Mouse (Mus musculus) induced T-regulatory cell, adult 2 months (primary cell): ENCODE measurements at regions not wholly inside any gene's neighbourhood (a gene's known extent, or its start where the extent isn't known, plus 50 kb on each side); places are given as distances from the start of the nearest gene placed in this dataset.

ENCODE experiments used
- DNase-seq: peaks from one replicate; pipeline ENCODE4 v3.0.0-alpha.2; 2012; ENCODE audit warnings: low read depth

GRCm38 (mm10) chr10:95085688-95086268, 141.1 kb upstream of the Plxnc1 start:
- DNase-seq = peak; percentile 51

GRCm38 (mm10) chr10:95083341-95084148, 138.9 kb upstream of the Plxnc1 start:
- DNase-seq = peak; percentile 30

GRCm38 (mm10) chr10:95082634-95083033, 138.0 kb upstream of the Plxnc1 start:
- no peak for DNase-seq

- no peak for DNase-seq
Measured at GRCm38 (mm10) chr10:95079979-95080378, 135.3 kb upstream of the Plxnc1 start.

GRCm38 (mm10) chr10:95076421-95076820, 131.8 kb upstream of the Plxnc1 start:
- DNase-seq = peak; percentile 46

- DNase-seq = no peak
Measured at GRCm38 (mm10) chr10:95075897-95076296, 131.3 kb upstream of the Plxnc1 start.

GRCm38 (mm10) chr10:95074959-95075590, 130.4 kb upstream of the Plxnc1 start:
- DNase-seq = no peak

- DNase-seq = peak; percentile 35
Measured at GRCm38 (mm10) chr10:95074381-95074780, 129.7 kb upstream of the Plxnc1 start.

- no peak for DNase-seq
Measured at GRCm38 (mm10) chr10:95067971-95068370, 123.3 kb upstream of the Plxnc1 start.

GRCm38 (mm10) chr10:95066774-95067173, 122.1 kb upstream of the Plxnc1 start:
- DNase-seq = peak; percentile 27

GRCm38 (mm10) chr10:95059486-95060091, 115.0 kb upstream of the Plxnc1 start:
- DNase-seq = no peak

GRCm38 (mm10) chr10:95059078-95059477, 114.4 kb upstream of the Plxnc1 start:
- DNase-seq = no peak

- DNase-seq = no peak
Measured at GRCm38 (mm10) chr10:95057051-95057714, 112.5 kb upstream of the Plxnc1 start.

- no peak for DNase-seq
Measured at GRCm38 (mm10) chr10:95056541-95056940, 111.9 kb upstream of the Plxnc1 start.

GRCm38 (mm10) chr10:95054869-95055268, 110.2 kb upstream of the Plxnc1 start:
- DNase-seq = no peak

- DNase-seq = no peak
Measured at GRCm38 (mm10) chr10:95048790-95049189, 104.2 kb upstream of the Plxnc1 start.

- no peak for DNase-seq
Measured at GRCm38 (mm10) chr10:95043978-95044377, 99.3 kb upstream of the Plxnc1 start.

GRCm38 (mm10) chr10:95040258-95040895, 95.7 kb upstream of the Plxnc1 start:
- no peak for DNase-seq

GRCm38 (mm10) chr10:95036043-95036697, 91.5 kb upstream of the Plxnc1 start:
- no peak for DNase-seq

- no peak for DNase-seq
Measured at GRCm38 (mm10) chr10:95035371-95035770, 90.7 kb upstream of the Plxnc1 start.

- DNase-seq = no peak
Measured at GRCm38 (mm10) chr10:95034566-95034965, 89.9 kb upstream of the Plxnc1 start.
